ENCODE assay signal across 21 mouse cellular contexts in genomic region chr10:83963232-83963760, GRCm38 (mm10).
A peak's percentile ranks its signal among the peaks of the same experiment; 100 is the strongest.
DNase-seq lines count a peak whose midpoint lies in the region; ATAC-seq and TF ChIP-seq lines count a peak whose summit lies in the region.
"Had no signal": no experiment of that assay in that cellular context is flagged by ENCODE, and none has a peak within 500 bp of the region (broad histone marks: within the 10 kb centered on the region; RNA-seq: fewer than 3 reads in every experiment).

No protein-coding gene starts in this region.

- no peaks in the 10 kb centered on the region for H3K79me2 ChIP-seq in C2C12 (ENCODE audit: control insufficient read depth, insufficient read depth)

- no peak for TF ChIP-seq CTCF in forebrain, postnatal 0 days (IDR thresholded peaks at IDR 0.05; ENCODE audit: low read depth)
- TF ChIP-seq CTCF in C2C12 (IDR thresholded peaks at IDR 0.05; ENCODE audit: control insufficient read depth, insufficient read depth, insufficient read length), result no peak

- no peak overlapping the region for H3K4me3 ChIP-seq in forebrain, embryonic 11.5 days (ENCODE audit: low read depth, low read length)
- no peak overlapping the region for H3K4me3 ChIP-seq in forebrain, postnatal 0 days (ENCODE audit: low read depth, low read length)
- no peak overlapping the region for H3K4me3 ChIP-seq in hindbrain, embryonic 10.5 days
- H3K4me3 ChIP-seq in hindbrain, embryonic 16.5 days (ENCODE audit: low read length), result no peak overlapping the region
- H3K4me3 ChIP-seq in C2C12 (ENCODE audit: insufficient read depth, poor library complexity, severe bottlenecking), result no peak overlapping the region
- H3K4me3 ChIP-seq: embryonic facial prominence, embryonic 13.5 days; heart, adult 2 months; heart, embryonic 15.5 days; hindbrain, embryonic 15.5 days had no signal

- H3ac ChIP-seq in C2C12 (ENCODE audit: control insufficient read depth, insufficient read length, low read depth), result no peak overlapping the region

- H3K27ac ChIP-seq in forebrain, embryonic 11.5 days (ENCODE audit: low read depth, low read length), result no peak overlapping the region
- H3K27ac ChIP-seq in forebrain, postnatal 0 days (ENCODE audit: low read depth, low read length), result no peak overlapping the region
- H3K27ac ChIP-seq in hindbrain, embryonic 10.5 days, result peak overlapping the region; percentile 67
- no peak overlapping the region for H3K27ac ChIP-seq in hindbrain, embryonic 16.5 days (ENCODE audit: low read depth, low read length)
- H3K27ac ChIP-seq: embryonic facial prominence, embryonic 13.5 days; heart, adult 2 months; heart, embryonic 15.5 days; hindbrain, embryonic 15.5 days had no signal

- no peaks in the 10 kb centered on the region for H3K27me3 ChIP-seq in forebrain, embryonic 11.5 days (ENCODE audit: control insufficient read depth, insufficient read depth, low read length)
- H3K27me3 ChIP-seq in forebrain, postnatal 0 days (ENCODE audit: insufficient read depth, low read length), result no peaks in the 10 kb centered on the region
- no peaks in the 10 kb centered on the region for H3K27me3 ChIP-seq in hindbrain, embryonic 10.5 days (ENCODE audit: insufficient read depth, poor library complexity, severe bottlenecking)
- no peaks in the 10 kb centered on the region for H3K27me3 ChIP-seq in hindbrain, embryonic 16.5 days (replicated peaks; ENCODE audit: control insufficient read depth, insufficient read depth, low read length)
- H3K27me3 ChIP-seq in C2C12 (ENCODE audit: control insufficient read depth, insufficient read depth, insufficient read length), result no peaks in the 10 kb centered on the region
- H3K27me3 ChIP-seq: CH12.LX; embryonic facial prominence, embryonic 13.5 days; heart, embryonic 15.5 days; hindbrain, embryonic 15.5 days; Patski had no signal

- peaks cover 9% of the 10 kb centered on the region; the same call in 1 of the 2 replicates for H3K4me1 ChIP-seq in forebrain, embryonic 11.5 days (replicated peaks; ENCODE audit: control insufficient read depth, insufficient read depth, low read length)
- H3K4me1 ChIP-seq in forebrain, postnatal 0 days (ENCODE audit: insufficient read depth), result peaks cover 4% of the 10 kb centered on the region; the same call in 1 of the 2 replicates
- peaks cover 43% of the 10 kb centered on the region for H3K4me1 ChIP-seq in hindbrain, embryonic 10.5 days (replicated peaks)
- H3K4me1 ChIP-seq in hindbrain, embryonic 16.5 days (ENCODE audit: control insufficient read depth, insufficient read depth, low read depth, low read length), result peaks cover 4% of the 10 kb centered on the region; the same call in 1 of the 2 replicates
- H3K4me1 ChIP-seq: heart, embryonic 15.5 days had no signal

- no peak overlapping the region for H3K4me2 ChIP-seq in forebrain, embryonic 11.5 days (ENCODE audit: low read depth, low read length, severe bottlenecking)
- no peak overlapping the region for H3K4me2 ChIP-seq in forebrain, postnatal 0 days (ENCODE audit: low read depth)
- H3K4me2 ChIP-seq in hindbrain, embryonic 16.5 days (ENCODE audit: low read length), result no peak overlapping the region
- H3K4me2 ChIP-seq: embryonic facial prominence, embryonic 13.5 days; heart, embryonic 11.5 days; heart, embryonic 15.5 days; hindbrain, embryonic 15.5 days had no signal

- H3K9ac ChIP-seq in forebrain, embryonic 11.5 days (ENCODE audit: low read length), result no peak overlapping the region
- no peak overlapping the region for H3K9ac ChIP-seq in forebrain, postnatal 0 days
- no peak overlapping the region for H3K9ac ChIP-seq in hindbrain, embryonic 16.5 days (ENCODE audit: low read depth, low read length)
- H3K9ac ChIP-seq: embryonic facial prominence, embryonic 13.5 days; heart, embryonic 15.5 days; hindbrain, embryonic 15.5 days had no signal

- no peaks in the 10 kb centered on the region for H3K36me3 ChIP-seq in forebrain, embryonic 11.5 days (ENCODE audit: control insufficient read depth, insufficient read depth, low read length)
- H3K36me3 ChIP-seq in forebrain, postnatal 0 days (ENCODE audit: insufficient read depth), result no peaks in the 10 kb centered on the region
- H3K36me3 ChIP-seq in hindbrain, embryonic 10.5 days, result no peaks in the 10 kb centered on the region
- no peaks in the 10 kb centered on the region for H3K36me3 ChIP-seq in hindbrain, embryonic 16.5 days (ENCODE audit: control insufficient read depth, insufficient read depth, low read length)
- no peaks in the 10 kb centered on the region for H3K36me3 ChIP-seq in C2C12 (ENCODE audit: control insufficient read depth, insufficient read depth)
- H3K36me3 ChIP-seq: embryonic facial prominence, embryonic 13.5 days; heart, embryonic 15.5 days; hindbrain, embryonic 15.5 days had no signal

- no peak for DNase-seq in forebrain, embryonic 11.5 days (ENCODE audit: low spot score)
- DNase-seq in forebrain, postnatal 0 days, result no peak
- no peak for DNase-seq in hindbrain, embryonic 10.5 days (ENCODE audit: low spot score)
- peak; percentile 28 for DNase-seq in retina, embryonic 14.5 days (ENCODE audit: low spot score)
- no peak for DNase-seq in lung, postnatal 4 days
- DNase-seq: adrenal gland, postnatal 14 days; cerebellum, adult 11-12 months; cerebellum, adult 9-10 months; cerebellum, postnatal 25 days; gastrocnemius, postnatal 10 days; heart, adult 2 months had no signal

- WGBS in forebrain, embryonic 11.5 days, result 82% methylated on average over 12 of the region's 12 CpGs
- 80% methylated on average over 12 of the region's 12 CpGs for WGBS in forebrain, postnatal 0 days
- WGBS in hindbrain, embryonic 10.5 days, result 84% methylated on average over 12 of the region's 12 CpGs
- 84% methylated on average over 12 of the region's 12 CpGs for whole genome bisulfite sequencing in hindbrain, embryonic 16.5 days

- no peaks in the 10 kb centered on the region for H3K79me3 ChIP-seq in C2C12 (ENCODE audit: low read depth)

- H3K9me3 ChIP-seq in forebrain, embryonic 11.5 days (ENCODE audit: control insufficient read depth, low read length), result no peaks in the 10 kb centered on the region
- H3K9me3 ChIP-seq in forebrain, postnatal 0 days (ENCODE audit: low read length), result no peaks in the 10 kb centered on the region
- no peaks in the 10 kb centered on the region for H3K9me3 ChIP-seq in hindbrain, embryonic 10.5 days
- no peaks in the 10 kb centered on the region for H3K9me3 ChIP-seq in hindbrain, embryonic 16.5 days (ENCODE audit: control insufficient read depth, low read length)
- H3K9me3 ChIP-seq: heart, embryonic 15.5 days; hindbrain, embryonic 15.5 days had no signal

- peak; percentile 18; the same call in 1 of the 2 replicates for ATAC-seq in forebrain, embryonic 11.5 days (replicated peaks; ENCODE audit: low FRiP score)
- no peak for ATAC-seq in forebrain, postnatal 0 days
- ATAC-seq in hindbrain, embryonic 16.5 days, result no peak
- ATAC-seq: activated CD4-positive, CD25-positive, alpha-beta regulatory T cell, adult 4 months; inflammation-experienced regulatory T-cells, adult 6 months; Patski had no signal

TF ChIP-seq in C2C12, 6 proteins besides CTCF, POLR2A, EP300 and RAD21:
- TF ChIP-seq MAX (IDR thresholded peaks at IDR 0.05) (no peak), MYOD1 (IDR thresholded peaks at IDR 0.05; ENCODE audit: control insufficient read depth, insufficient read length, low read depth) (peak; percentile 22), USF1 (IDR thresholded peaks at IDR 0.05; ENCODE audit: low read depth) (no peak), FOSL1 (IDR thresholded peaks at IDR 0.05; ENCODE audit: insufficient read depth, low read length, poor library complexity, severe bottlenecking) (no peak), CEBPB (IDR thresholded peaks at IDR 0.05; ENCODE audit: low read depth) (no peak), MYOG (IDR thresholded peaks at IDR 0.05; ENCODE audit: control insufficient read depth, extremely low read depth, insufficient read length) (no peak)
TF ChIP-seq in C2C12: peak in this region for 1.
